Mouse (Mus musculus): ENCODE data around the gene Gpc6.

- TF ChIP-seq CTCF (IDR thresholded peaks at IDR 0.05; ENCODE audit: extremely low read depth, insufficient read depth, low read length) (no peak), POLR2A (IDR thresholded peaks at IDR 0.05; ENCODE audit: extremely low read depth, insufficient read depth, low read length) (no peak)
These were observed 16.7 kb downstream of the Gpc6 start for GRCm38 (mm10) chr14:116941772-116942171.

Measured in cortical plate, adult 2 months (tissue).